ENCODE assay signal across 20 mouse cellular contexts in the genomic region with DNA sequence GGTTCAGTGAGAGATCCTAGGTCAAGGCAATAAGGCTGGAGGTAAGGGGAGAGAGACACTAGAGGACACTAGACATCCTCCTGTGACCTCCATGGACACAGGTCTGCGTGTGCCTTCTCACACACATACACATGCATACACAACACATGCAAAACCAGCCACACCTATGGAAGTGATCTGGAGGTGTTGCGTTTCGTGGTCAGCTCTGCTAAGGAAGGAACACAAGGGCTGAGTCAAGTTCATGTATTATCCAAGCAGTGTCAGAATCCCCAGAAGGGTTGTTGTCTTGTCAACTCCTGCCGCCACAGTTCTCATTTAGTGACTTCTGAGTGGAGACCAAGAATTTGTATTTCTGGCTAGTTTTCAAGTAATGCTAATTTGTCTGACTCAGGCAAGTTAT.
"Had no signal": no experiment of that assay in that cellular context is flagged by ENCODE, and none has a peak within 500 bp of the region (broad histone marks: within the 10 kb centered on the region; RNA-seq: fewer than 3 reads in every experiment).

No protein-coding gene starts in this region.

- H3K27ac ChIP-seq: kidney, embryonic 15.5 days; layer of hippocampus, adult 2 months; left cerebral cortex, adult 2 months; liver, embryonic 15.5 days; lung, embryonic 15.5 days; neural tube, embryonic 12.5 days; neural tube, embryonic 15.5 days had no signal

- H3K4me1 ChIP-seq: lung, embryonic 15.5 days; neural tube, embryonic 12.5 days had no signal

- H3K27me3 ChIP-seq: kidney, embryonic 15.5 days; liver, embryonic 15.5 days; lung, embryonic 15.5 days; neural tube, embryonic 12.5 days; neural tube, embryonic 15.5 days had no signal

- H3K4me3 ChIP-seq: kidney, embryonic 15.5 days; layer of hippocampus, adult 2 months; left cerebral cortex, adult 2 months; liver, embryonic 15.5 days; lung, embryonic 15.5 days; neural tube, embryonic 12.5 days; neural tube, embryonic 15.5 days had no signal

- H3K9ac ChIP-seq: kidney, embryonic 15.5 days; liver, embryonic 15.5 days; lung, embryonic 15.5 days; neural tube, embryonic 12.5 days; neural tube, embryonic 15.5 days had no signal

- H3K4me2 ChIP-seq: kidney, embryonic 15.5 days; liver, embryonic 15.5 days; lung, embryonic 15.5 days; midbrain, embryonic 11.5 days; neural tube, embryonic 12.5 days; neural tube, embryonic 15.5 days had no signal

- DNase-seq: kidney, adult 11 months; kidney, adult 8-10 months; kidney, postnatal 25 days; layer of hippocampus, postnatal 36 days; lung, adult 18-20 months; lung, postnatal 10 days; lung, postnatal 4 days; midbrain, embryonic 14.5 days; right cerebral cortex, adult 18-20 months; right cerebral cortex, postnatal 14 days; right cerebral cortex, postnatal 4 days; thymus, postnatal 25 days had no signal

- H3K9me3 ChIP-seq: kidney, embryonic 15.5 days; liver, embryonic 15.5 days; lung, embryonic 15.5 days; neural tube, embryonic 12.5 days; neural tube, embryonic 15.5 days had no signal
